Mouse (Mus musculus) ES-Bruce4 (cell line): Measurements from ENCODE around the gene Clec4b2. TPM values are rescaled to one million over a fixed set of nuclear protein-coding genes. Genes with fewer than 3 reads are reported as not detected.
"Not testable (repeated sequence)": the region's sequence is repeated elsewhere in the genome, so short reads cannot be mapped to it uniquely, and the experiment has no call there.

Source experiments
- H3K27ac ChIP-seq: 2 replicates; pipeline ENCODE4 v1.5.1; 2012; ENCODE audit warnings: low read length, inconsistent platforms; ENCODE audit not compliant: insufficient read depth
- H3K27me3 ChIP-seq: 2 replicates; pipeline ENCODE4 v1.6.1; 2012; ENCODE audit warnings: mild to moderate bottlenecking, low read length, inconsistent platforms; ENCODE audit not compliant: control insufficient read depth, poor library complexity, insufficient read depth, severe bottlenecking
- H3K36me3 ChIP-seq: 2 replicates; pipeline ENCODE4 v1.6.1; 2012; ENCODE audit warnings: inconsistent platforms, mild to moderate bottlenecking, low read length, moderate library complexity; ENCODE audit not compliant: control insufficient read depth, poor library complexity, insufficient read depth, severe bottlenecking
- H3K4me1 ChIP-seq: one replicate; pipeline ENCODE4 v1.8.1; 2011; ENCODE audit warnings: low read length; ENCODE audit not compliant: control insufficient read depth, insufficient read depth
- H3K4me3 ChIP-seq: 2 replicates; pipeline ENCODE4 v1.5.1; 2011; ENCODE audit warnings: low read depth, mild to moderate bottlenecking, low read length
- H3K9ac ChIP-seq: 2 replicates; pipeline ENCODE4 v1.6.1; 2012; ENCODE audit warnings: low read depth, mild to moderate bottlenecking, inconsistent platforms; ENCODE audit not compliant: poor library complexity, severe bottlenecking
- H3K9me3 ChIP-seq: replicated peaks from 2 replicates; pipeline ENCODE4 v1.6.1; 2012; ENCODE audit warnings: mild to moderate bottlenecking, low read length, inconsistent platforms; ENCODE audit not compliant: control insufficient read depth, poor library complexity, insufficient read depth, severe bottlenecking
- CTCF ChIP-seq: IDR thresholded peaks from one replicate; pipeline ENCODE4 v1.8.1; 2011; ENCODE audit warnings: low read depth, low read length
- EP300 ChIP-seq: IDR thresholded peaks from 2 replicates; pipeline ENCODE4 v1.6.1; 2011; ENCODE audit warnings: low read depth, low read length; ENCODE audit not compliant: insufficient read depth
- POLR2A ChIP-seq: IDR thresholded peaks from one replicate; pipeline ENCODE4 v1.8.1; 2011; ENCODE audit warnings: low read length; ENCODE audit not compliant: insufficient read depth
- polyA plus RNA-seq: library from polyadenylated mRNA; stranded (reverse); fragments of >200 nt; gene quantifications from 2 replicates; pipeline ENCODE4 v1.2.4, GENCODE M21; 2011; ENCODE audit warnings: low read depth; ENCODE audit not compliant: missing spikeins, insufficient read depth, insufficient read length

Clec4b2 gene
- polyA plus RNA-seq, 1 experiment, result not detected

DNA sequence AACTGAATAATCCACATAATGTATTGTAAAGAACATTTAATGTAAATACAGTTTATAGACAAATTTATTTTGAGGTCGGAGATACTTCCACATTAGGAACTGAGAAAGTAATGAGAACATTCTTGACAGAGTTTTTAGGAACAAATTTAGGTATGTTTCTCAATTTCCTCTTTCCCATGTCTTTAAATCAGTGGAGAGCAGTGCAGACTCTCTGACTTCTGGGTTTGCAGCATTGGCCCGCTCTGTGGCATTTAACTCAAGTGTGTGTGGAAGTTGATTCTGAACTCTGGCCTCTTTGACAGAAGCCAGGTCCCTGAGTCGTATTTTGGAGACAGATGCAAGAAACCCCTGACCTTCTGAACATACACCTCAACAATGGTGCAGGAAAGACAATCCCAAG is 57.0 kb downstream of the Clec4b2 start, which contains the start of gene Clec4n:
TSS of gene Clec4n (plus strand) at position 200 of the 400 bp plus-strand sequence.
- no peak for TF ChIP-seq EP300
- Histone ChIP-seq H3K27me3 (no peaks in the 10 kb centered on the region), H3K4me3 (no peak within 1 kb of the TSS), H3K9me3 (no peaks in the 10 kb centered on the region), H3K36me3 (no peaks in the 10 kb centered on the region), H3K27ac (no peak within 1 kb of the TSS), H3K9ac (no peak within 1 kb of the TSS), H3K4me1 (no peaks in the 10 kb centered on the region)

DNA sequence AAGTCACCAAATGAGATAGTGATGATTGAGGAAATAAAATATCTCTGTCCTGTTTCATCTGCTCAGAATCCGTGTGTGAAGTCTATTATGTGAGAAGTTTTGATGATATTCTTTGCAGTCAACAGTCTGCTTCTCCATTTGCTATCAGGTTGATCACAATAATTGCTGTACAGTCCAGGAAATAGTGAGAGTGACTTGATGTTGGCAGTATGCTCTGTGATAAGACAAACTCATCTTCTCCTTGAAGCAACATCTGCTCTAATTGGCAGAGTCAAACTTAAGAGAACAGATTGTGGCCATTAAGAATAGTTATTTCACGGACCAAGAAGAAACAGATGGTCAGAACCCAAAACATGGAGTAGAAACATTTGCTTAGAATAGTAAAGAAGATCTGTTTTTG is 58.5 kb downstream of the Clec4b2 start:
- Histone ChIP-seq H3K9me3 (no peaks in the 10 kb centered on the region), H3K4me1 (no peaks in the 10 kb centered on the region), H3K4me3 (no peak overlapping the region), H3K27ac (no peak overlapping the region), H3K36me3 (no peaks in the 10 kb centered on the region), H3K9ac (no peak overlapping the region), H3K27me3 (no peaks in the 10 kb centered on the region)
- no peak for TF ChIP-seq POLR2A
- TF ChIP-seq CTCF, result no peak
- no peak for TF ChIP-seq EP300

DNA sequence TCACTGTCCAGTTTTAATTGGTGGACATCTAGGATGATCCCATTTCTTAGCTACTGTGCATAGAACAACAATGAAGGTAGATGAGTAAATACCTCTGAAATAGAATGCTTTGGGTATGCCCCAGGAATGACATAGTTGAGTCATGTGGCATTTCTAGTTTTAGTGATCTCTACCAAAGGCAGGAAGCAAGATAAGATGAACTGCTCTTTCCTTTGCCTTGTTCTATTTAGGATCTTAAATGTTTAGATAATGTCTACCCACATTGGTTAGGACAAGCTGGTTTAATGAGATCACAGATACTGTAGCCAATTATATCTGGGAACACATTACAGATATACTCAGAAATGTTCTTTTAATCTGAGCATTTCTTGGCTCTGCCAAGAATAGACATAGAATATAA is 64.9 kb downstream of the Clec4b2 start:
- Histone ChIP-seq H3K9ac (no peak overlapping the region), H3K36me3 (no peaks in the 10 kb centered on the region), H3K27me3 (no peaks in the 10 kb centered on the region), H3K27ac (no peak overlapping the region), H3K4me3 (no peak overlapping the region), H3K9me3 (no peaks in the 10 kb centered on the region), H3K4me1 (no peaks in the 10 kb centered on the region)
- no peak for TF ChIP-seq EP300
- no peak for TF ChIP-seq CTCF
- no peak for TF ChIP-seq POLR2A

DNA sequence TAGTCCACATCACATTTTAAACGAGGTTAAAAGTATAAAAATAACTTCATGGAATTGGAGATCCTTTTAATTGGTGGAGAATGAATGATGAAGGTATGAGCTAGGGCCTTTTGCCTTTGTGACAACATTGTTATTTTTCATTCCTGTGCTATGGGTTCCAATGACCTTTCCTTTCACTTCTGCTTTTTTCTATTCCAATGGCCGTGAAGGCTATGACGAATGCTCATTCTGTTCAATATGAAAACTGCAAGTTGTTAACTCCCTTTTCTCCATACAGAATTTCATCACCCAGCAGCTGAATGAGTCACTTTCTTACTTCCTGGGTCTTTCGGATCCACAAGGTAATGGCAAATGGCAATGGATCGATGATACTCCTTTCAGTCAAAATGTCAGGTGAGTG is 71.5 kb downstream of the Clec4b2 start:
- Histone ChIP-seq H3K4me1 (no peaks in the 10 kb centered on the region), H3K27ac (no peak overlapping the region), H3K9ac (no peak overlapping the region), H3K36me3 (no peaks in the 10 kb centered on the region), H3K27me3 (no peaks in the 10 kb centered on the region), H3K9me3 (no peaks in the 10 kb centered on the region), H3K4me3 (no peak overlapping the region)
- TF ChIP-seq CTCF, result no peak
- TF ChIP-seq EP300, result no peak

GRCm38 (mm10) chr6:123248862-123249261 is 76.2 kb downstream of the Clec4b2 start:
- H3K36me3 ChIP-seq, H3K27ac ChIP-seq, H3K27me3 ChIP-seq, H3K4me3 ChIP-seq, H3K9ac ChIP-seq, H3K4me1 ChIP-seq, H3K9me3 ChIP-seq: not testable (repeated sequence)

- Histone ChIP-seq H3K27me3 (no peaks in the 10 kb centered on the region), H3K4me3 (no peak overlapping the region), H3K9me3 (no peaks in the 10 kb centered on the region; the same call in 1 of the 2 replicates), H3K9ac (no peak overlapping the region), H3K27ac (no peak overlapping the region), H3K4me1 (no peaks in the 10 kb centered on the region), H3K36me3 (no peaks in the 10 kb centered on the region)
- TF ChIP-seq CTCF (no peak), POLR2A (no peak), EP300 (no peak)
Observed at GRCm38 (mm10) chr6:123252735-123253134, 80.0 kb downstream of the Clec4b2 start.

Other genes starting within 250 kb of the Clec4b2 start
- not detected in 2 replicates for gene Clec4a3, start 220.4 kb upstream of the Clec4b2 start, polyA plus RNA-seq
- gene Clec4a4, start 182.5 kb upstream of the Clec4b2 start, polyA plus RNA-seq, result not detected in 2 replicates
- not detected in 2 replicates for gene Clec4b1, start 122.9 kb upstream of the Clec4b2 start, polyA plus RNA-seq
- not detected in 2 replicates for gene Clec4a2, start 66.5 kb upstream of the Clec4b2 start, polyA plus RNA-seq
- gene Clec4n, start 57.0 kb downstream of the Clec4b2 start, polyA plus RNA-seq, result not detected in 2 replicates
- gene Clec4d, start 89.2 kb downstream of the Clec4b2 start, polyA plus RNA-seq, result not detected in 2 replicates
- gene Clec4e, start 117.0 kb downstream of the Clec4b2 start, polyA plus RNA-seq, result not detected in 2 replicates
- not detected in 2 replicates for gene Vmn2r19, start 135.4 kb downstream of the Clec4b2 start, polyA plus RNA-seq
- not detected in 2 replicates for gene Vmn2r20, start 245.2 kb downstream of the Clec4b2 start, polyA plus RNA-seq